Mouse (Mus musculus) embryonic facial prominence, embryonic 15.5 days (tissue): ENCODE measurements around the gene Ehd2. TPM values are rescaled to one million over a fixed set of nuclear protein-coding genes. Genes with fewer than 3 reads are reported as not detected.

Experiments used
- ATAC-seq: fragments of 200-750 bp; cut with Nextera tagmentation; 2 replicates; pipeline ENCODE4 v1.8.0; 2017; ENCODE audit warnings: low read depth, moderate TSS enrichment; ENCODE audit not compliant: insufficient number of reproducible peaks, low FRiP score, low TSS enrichment
- H3K27ac ChIP-seq: fragments of 300-500 bp; sonication (generic); replicated peaks from 2 replicates; pipeline ENCODE4 v1.5.1; 2015; ENCODE audit warnings: mild to moderate bottlenecking, inconsistent platforms
- H3K27me3 ChIP-seq: fragments of 300-500 bp; sonication (generic); 2 replicates; pipeline ENCODE4 v1.6.1; 2015; ENCODE audit warnings: inconsistent platforms
- H3K36me3 ChIP-seq: fragments of 300-500 bp; sonication (generic); 2 replicates; pipeline ENCODE4 v1.6.1; 2015; ENCODE audit warnings: mild to moderate bottlenecking, inconsistent platforms
- H3K4me1 ChIP-seq: fragments of 300-500 bp; sonication (generic); 2 replicates; pipeline ENCODE4 v1.6.1; 2015; ENCODE audit warnings: inconsistent platforms
- H3K4me2 ChIP-seq: fragments of 300-500 bp; sonication (generic); replicated peaks from 2 replicates; pipeline ENCODE4 v1.6.1; 2015; ENCODE audit warnings: mild to moderate bottlenecking, inconsistent platforms
- H3K4me3 ChIP-seq: fragments of 300-500 bp; sonication (generic); replicated peaks from 2 replicates; pipeline ENCODE4 v1.5.1; 2015; ENCODE audit warnings: mild to moderate bottlenecking, inconsistent platforms
- H3K9ac ChIP-seq: fragments of 300-500 bp; sonication (generic); 2 replicates; pipeline ENCODE4 v1.6.1; 2015; ENCODE audit warnings: inconsistent platforms
- H3K9me3 ChIP-seq: fragments of 300-500 bp; sonication (generic); replicated peaks from 2 replicates; pipeline ENCODE4 v1.6.1; 2016; ENCODE audit warnings: inconsistent platforms
- WGBS: fragments of 180-500 bp; shearing (Covaris S2); methylation state at CpG from one replicate; pipeline ENCODE4 v1.1.7; 2015; 5-methylcytosine and 5-hydroxymethylcytosine counted together
- polyA plus RNA-seq: library from polyadenylated mRNA; unstranded; fragments of >200 nt; fragmentation: Nextera tagmentation; extraction: Ambion mirVana; gene quantifications from 2 replicates; pipeline ENCODE4 v1.2.1, GENCODE M21; 2015

Ehd2 gene
- polyA plus RNA-seq, 1 experiment from 2014 or later, result 73.3 TPM

GRCm38 (mm10) chr7:15975451-15975850 lies 8.1 kb upstream of the Ehd2 start:
- peak; percentile 16; the same call in 1 of the 2 replicates for ATAC-seq
- H3K9ac ChIP-seq, result no peak overlapping the region
- H3K4me2 ChIP-seq, result no peak overlapping the region
- 0 out of 2 replicates have a peak overlapping the region, but pooled peaks have one; percentile 69 for H3K27ac ChIP-seq
- WGBS, result 90% methylated on average over 10 of the region's 10 CpGs
- no peaks in the 10 kb centered on the region for H3K4me1 ChIP-seq
- no peak overlapping the region for H3K4me3 ChIP-seq
- no peaks in the 10 kb centered on the region for H3K9me3 ChIP-seq
- H3K36me3 ChIP-seq, result peaks cover 76% of the 10 kb centered on the region
- no peaks in the 10 kb centered on the region for H3K27me3 ChIP-seq

GRCm38 (mm10) chr7:15974712-15975111 lies 7.3 kb upstream of the Ehd2 start:
- H3K4me2 ChIP-seq, result no peak overlapping the region
- H3K27me3 ChIP-seq, result no peaks in the 10 kb centered on the region
- no peak overlapping the region for H3K27ac ChIP-seq
- no peak overlapping the region for H3K4me3 ChIP-seq
- H3K9me3 ChIP-seq, result no peaks in the 10 kb centered on the region
- H3K9ac ChIP-seq, result no peak overlapping the region
- ATAC-seq, result no peak
- no peaks in the 10 kb centered on the region for H3K4me1 ChIP-seq
- 58% methylated on average over 5 of the region's 5 CpGs for WGBS
- H3K36me3 ChIP-seq, result peaks cover 72% of the 10 kb centered on the region

DNA sequence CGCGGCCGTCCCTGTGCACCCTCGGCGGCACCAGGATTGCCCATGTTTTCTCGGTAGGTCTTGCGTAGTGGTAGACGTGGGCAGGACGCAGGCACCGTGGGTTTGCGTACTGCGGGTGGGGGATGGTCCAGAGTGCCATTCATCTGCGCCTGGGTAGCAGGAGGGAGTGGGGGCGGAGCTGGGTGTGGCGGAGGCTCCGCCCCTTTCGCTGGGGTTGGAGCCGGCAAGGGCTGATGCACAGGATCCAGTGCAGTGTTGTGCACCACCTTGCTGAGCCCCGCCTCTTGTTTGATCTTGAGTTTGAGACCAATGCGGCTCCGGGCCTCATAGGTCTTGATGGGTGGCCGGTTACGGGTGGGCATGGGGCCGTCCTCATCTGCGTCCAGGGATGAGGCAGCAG lies 4.9 kb upstream of the Ehd2 start:
- ATAC-seq, result no peak
- no peaks in the 10 kb centered on the region for H3K4me1 ChIP-seq
- H3K27me3 ChIP-seq, result no peaks in the 10 kb centered on the region
- H3K9ac ChIP-seq, result no peak overlapping the region
- H3K9me3 ChIP-seq, result no peaks in the 10 kb centered on the region
- H3K36me3 ChIP-seq, result peaks cover 49% of the 10 kb centered on the region
- H3K4me2 ChIP-seq, result no peak overlapping the region
- H3K27ac ChIP-seq, result no peak overlapping the region
- no peak overlapping the region for H3K4me3 ChIP-seq
- WGBS, result 70% methylated on average over 25 of the region's 25 CpGs

DNA sequence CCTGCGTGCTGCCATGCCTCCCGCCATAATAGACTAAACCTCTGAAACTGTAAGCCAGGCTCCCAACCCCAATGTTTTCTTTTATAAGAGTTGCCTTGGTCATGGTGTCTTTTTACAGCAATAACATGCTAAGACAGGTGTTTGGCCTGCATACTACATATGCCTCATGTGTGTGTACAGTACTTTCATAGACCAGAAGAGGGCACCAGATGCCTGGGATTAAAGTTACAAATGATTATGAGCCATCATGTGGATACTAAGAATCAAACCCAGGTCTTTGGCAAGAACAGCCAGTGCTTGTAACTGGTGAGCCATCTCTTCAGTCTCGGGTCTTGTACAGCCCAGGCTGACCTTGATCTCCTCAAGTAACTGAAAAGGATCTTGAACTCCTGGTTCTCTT lies 2.3 kb upstream of the Ehd2 start:
- H3K36me3 ChIP-seq, result peaks cover 36% of the 10 kb centered on the region
- no peaks in the 10 kb centered on the region for H3K9me3 ChIP-seq
- no peak overlapping the region for H3K4me3 ChIP-seq
- H3K9ac ChIP-seq, result no peak overlapping the region
- no peaks in the 10 kb centered on the region for H3K27me3 ChIP-seq
- no peak for ATAC-seq
- H3K4me1 ChIP-seq, result peaks cover 17% of the 10 kb centered on the region
- no peak overlapping the region for H3K4me2 ChIP-seq
- 86% methylated on average over 3 of the region's 3 CpGs for WGBS
- no peak overlapping the region for H3K27ac ChIP-seq

GRCm38 (mm10) chr7:15968322-15968721 lies 955 bp upstream of the Ehd2 start:
- H3K27me3 ChIP-seq, result no peaks in the 10 kb centered on the region
- WGBS, result 85% methylated on average over 8 of the region's 8 CpGs
- no peaks in the 10 kb centered on the region for H3K9me3 ChIP-seq
- no peak overlapping the region for H3K4me3 ChIP-seq
- H3K4me1 ChIP-seq, result peaks cover 30% of the 10 kb centered on the region
- no peak for ATAC-seq
- H3K27ac ChIP-seq, result no peak overlapping the region
- peaks cover 29% of the 10 kb centered on the region for H3K36me3 ChIP-seq
- no peak overlapping the region for H3K4me2 ChIP-seq
- no peak overlapping the region for H3K9ac ChIP-seq

GRCm38 (mm10) chr7:15966489-15966888 lies 878 bp downstream of the Ehd2 start:
- no peaks in the 10 kb centered on the region for H3K9me3 ChIP-seq
- peaks cover 10% of the 10 kb centered on the region for H3K36me3 ChIP-seq
- peak overlapping the region; percentile 58 for H3K4me3 ChIP-seq
- H3K27me3 ChIP-seq, result no peaks in the 10 kb centered on the region
- H3K9ac ChIP-seq, result no peak overlapping the region
- 0 out of 2 replicates have a peak overlapping the region, but pooled peaks have one; percentile 17 for H3K27ac ChIP-seq
- peak overlapping the region; percentile 55 for H3K4me2 ChIP-seq
- peaks cover 49% of the 10 kb centered on the region for H3K4me1 ChIP-seq
- 75% methylated on average over 3 of the region's 3 CpGs for WGBS
- ATAC-seq, result no peak

DNA sequence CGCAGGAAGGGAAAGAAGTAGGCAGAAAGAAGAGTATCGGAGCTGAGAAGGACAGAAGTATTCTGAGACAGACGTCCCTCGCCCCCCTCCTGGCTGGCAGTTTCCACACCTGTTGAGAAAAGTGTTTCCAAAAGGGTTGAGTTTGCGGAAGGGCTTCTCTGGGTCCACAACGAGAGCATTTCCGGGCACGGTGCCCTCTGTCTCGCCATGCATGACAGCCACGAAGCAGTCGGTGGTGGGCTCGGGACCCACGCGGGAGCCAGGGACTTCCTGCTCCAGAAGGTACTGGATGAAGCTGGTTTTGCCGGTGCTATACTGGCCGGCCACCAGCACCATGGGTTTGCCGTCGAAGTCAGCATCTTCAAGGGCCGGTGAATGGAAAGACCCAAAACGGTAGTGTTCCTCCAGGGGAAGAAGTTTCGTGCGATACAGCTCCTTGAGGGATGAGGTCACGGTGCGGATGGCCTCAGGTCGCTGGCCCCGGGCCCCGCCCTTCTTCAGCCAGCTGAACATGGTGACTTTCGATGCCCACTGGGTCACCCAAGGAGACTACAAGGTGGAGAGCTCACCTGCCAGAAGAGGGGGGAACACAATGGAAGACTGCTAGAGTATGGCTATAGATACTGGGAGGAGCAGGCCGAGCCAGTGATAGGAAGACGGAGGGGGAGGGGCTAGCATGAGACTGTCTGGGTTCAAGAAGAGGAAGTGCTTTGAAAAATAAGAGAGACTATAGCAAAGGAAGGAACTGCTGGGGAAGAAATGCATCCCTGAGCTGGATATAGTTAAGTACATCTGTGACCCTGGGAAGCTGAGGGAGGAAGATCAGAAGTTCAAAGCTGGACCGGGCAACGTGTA lies 3.3 kb downstream of the Ehd2 start:
- H3K9me3 ChIP-seq, result no peaks in the 10 kb centered on the region
- H3K4me1 ChIP-seq, result peaks cover 58% of the 10 kb centered on the region
- no peak overlapping the region; the same call in 1 of the 2 replicates for H3K4me3 ChIP-seq
- peak overlapping the region; percentile 31 for H3K4me2 ChIP-seq
- no peak for ATAC-seq
- 72% methylated on average over 32 of the region's 32 CpGs for WGBS
- peak overlapping the region; percentile 95 for H3K27ac ChIP-seq
- peaks cover 21% of the 10 kb centered on the region for H3K36me3 ChIP-seq
- H3K27me3 ChIP-seq, result no peaks in the 10 kb centered on the region
- no peak overlapping the region; the same call in 1 of the 2 replicates for H3K9ac ChIP-seq

GRCm38 (mm10) chr7:15962311-15963288 lies 4.8 kb downstream of the Ehd2 start:
- peak overlapping the region; percentile 95 for H3K27ac ChIP-seq
- peaks cover 58% of the 10 kb centered on the region for H3K4me1 ChIP-seq
- H3K4me2 ChIP-seq, result peak overlapping the region; percentile 44
- 6% methylated on average over 12 of the region's 12 CpGs for WGBS
- H3K27me3 ChIP-seq, result no peaks in the 10 kb centered on the region
- H3K9me3 ChIP-seq, result no peaks in the 10 kb centered on the region
- peak; percentile 83 for ATAC-seq
- H3K4me3 ChIP-seq, result peak overlapping the region; percentile 16
- peaks cover 34% of the 10 kb centered on the region for H3K36me3 ChIP-seq
- H3K9ac ChIP-seq, result no peak overlapping the region

DNA sequence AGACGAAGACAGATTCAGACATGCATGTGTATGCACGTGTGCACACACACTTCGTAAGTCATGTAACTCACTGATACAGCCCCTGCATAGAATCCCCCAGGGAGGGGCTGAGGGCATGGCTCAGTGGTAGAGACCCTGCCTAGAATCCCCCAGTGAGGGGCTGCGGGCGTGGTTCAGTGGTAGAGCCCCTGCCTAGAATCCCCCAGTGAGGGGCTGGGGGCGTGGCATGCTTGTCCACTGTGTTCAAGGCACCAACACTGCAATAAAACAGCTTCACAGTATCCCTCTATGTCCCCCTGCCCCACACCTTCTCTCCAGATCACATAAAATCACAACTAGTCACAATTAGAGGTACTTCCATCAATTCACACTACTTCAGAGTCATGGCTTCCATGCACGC lies 5.6 kb downstream of the Ehd2 start:
- ATAC-seq, result no peak; the same call in 1 of the 2 replicates
- H3K4me2 ChIP-seq, result peak overlapping the region; percentile 44
- peaks cover 42% of the 10 kb centered on the region for H3K36me3 ChIP-seq
- H3K27me3 ChIP-seq, result no peaks in the 10 kb centered on the region
- no peak overlapping the region; the same call in 1 of the 2 replicates for H3K9ac ChIP-seq
- peaks cover 58% of the 10 kb centered on the region for H3K4me1 ChIP-seq
- H3K4me3 ChIP-seq, result no peak overlapping the region
- no peaks in the 10 kb centered on the region for H3K9me3 ChIP-seq
- WGBS, result 71% methylated on average over 7 of the region's 7 CpGs
- H3K27ac ChIP-seq, result peak overlapping the region; percentile 95

DNA sequence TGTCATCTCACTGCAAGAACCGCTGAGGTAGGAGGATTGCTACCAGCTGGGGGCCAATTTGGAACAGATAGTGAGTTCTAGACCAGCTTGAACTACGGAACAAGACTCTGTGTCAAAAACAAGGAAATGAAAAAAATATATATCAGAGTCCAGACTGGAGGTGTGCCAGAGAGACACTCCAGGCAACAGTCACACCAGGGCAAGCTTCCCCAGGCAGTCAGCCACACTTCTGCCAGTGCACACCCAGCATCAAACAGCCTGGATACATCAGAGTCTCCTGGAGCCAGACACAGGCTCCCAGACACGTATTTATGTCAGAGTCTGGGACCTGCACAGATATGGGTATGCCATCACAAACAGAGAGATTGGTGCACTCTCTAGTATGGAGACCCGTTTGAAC lies 6.1 kb downstream of the Ehd2 start:
- Histone ChIP-seq H3K9ac (no peak overlapping the region; the same call in 1 of the 2 replicates), H3K4me3 (no peak overlapping the region), H3K36me3 (peaks cover 47% of the 10 kb centered on the region), H3K4me2 (peak overlapping the region; percentile 2; the same call in 1 of the 2 replicates), H3K27ac (peak overlapping the region; percentile 95), H3K4me1 (peaks cover 55% of the 10 kb centered on the region), H3K27me3 (no peaks in the 10 kb centered on the region), H3K9me3 (no peaks in the 10 kb centered on the region)
- 43% methylated on average over 4 of the region's 4 CpGs for WGBS
- ATAC-seq, result no peak

GRCm38 (mm10) chr7:15960691-15961090 lies 6.7 kb downstream of the Ehd2 start:
- peaks cover 56% of the 10 kb centered on the region for H3K4me1 ChIP-seq

More at GRCm38 (mm10) chr7:15960691-15961090, 6.7 kb downstream of the Ehd2 start:
- Histone ChIP-seq H3K27ac (peak overlapping the region; percentile 95; the same call in 1 of the 2 replicates), H3K36me3 (peaks cover 51% of the 10 kb centered on the region), H3K4me2 (no peak overlapping the region), H3K4me3 (no peak overlapping the region), H3K27me3 (no peaks in the 10 kb centered on the region), H3K9me3 (no peaks in the 10 kb centered on the region), H3K9ac (no peak overlapping the region)
- WGBS, result 42% methylated on average over 4 of the region's 4 CpGs
- no peak for ATAC-seq
